Mouse (Mus musculus): ENCODE measurements around the gene Pitpnc1. TPM values are rescaled to one million over a fixed set of nuclear protein-coding genes. Genes with fewer than 3 reads are reported as not detected.

Gene Pitpnc1
- polyA plus RNA-seq, 1 experiment: 30.0 TPM

- no peak overlapping the region for H3K4me3 ChIP-seq (replicated peaks; ENCODE audit: insufficient read depth, low read depth, low read length)
- TF ChIP-seq POLR2A (IDR thresholded peaks at IDR 0.05; ENCODE audit: borderline replicate concordance, insufficient read depth, low read length): no peak
- no peak for TF ChIP-seq CTCF (IDR thresholded peaks at IDR 0.05; ENCODE audit: borderline replicate concordance, insufficient read depth, low read depth, low read length)
- no peak for DNase-seq
- H3K27ac ChIP-seq (ENCODE audit: insufficient read depth, low read length): no peak overlapping the region
- WGBS: 97% methylated on average over 2 of the region's 2 CpGs
- peaks cover 19% of the 10 kb centered on the region for H3K4me1 ChIP-seq (ENCODE audit: control insufficient read depth, insufficient read depth, low read length)
- no peaks in the 10 kb centered on the region for H3K27me3 ChIP-seq (ENCODE audit: control insufficient read depth, insufficient read depth, low read length)
Measured at GRCm38 (mm10) chr11:107288186-107288563, 182.3 kb downstream of the Pitpnc1 start.

DNA sequence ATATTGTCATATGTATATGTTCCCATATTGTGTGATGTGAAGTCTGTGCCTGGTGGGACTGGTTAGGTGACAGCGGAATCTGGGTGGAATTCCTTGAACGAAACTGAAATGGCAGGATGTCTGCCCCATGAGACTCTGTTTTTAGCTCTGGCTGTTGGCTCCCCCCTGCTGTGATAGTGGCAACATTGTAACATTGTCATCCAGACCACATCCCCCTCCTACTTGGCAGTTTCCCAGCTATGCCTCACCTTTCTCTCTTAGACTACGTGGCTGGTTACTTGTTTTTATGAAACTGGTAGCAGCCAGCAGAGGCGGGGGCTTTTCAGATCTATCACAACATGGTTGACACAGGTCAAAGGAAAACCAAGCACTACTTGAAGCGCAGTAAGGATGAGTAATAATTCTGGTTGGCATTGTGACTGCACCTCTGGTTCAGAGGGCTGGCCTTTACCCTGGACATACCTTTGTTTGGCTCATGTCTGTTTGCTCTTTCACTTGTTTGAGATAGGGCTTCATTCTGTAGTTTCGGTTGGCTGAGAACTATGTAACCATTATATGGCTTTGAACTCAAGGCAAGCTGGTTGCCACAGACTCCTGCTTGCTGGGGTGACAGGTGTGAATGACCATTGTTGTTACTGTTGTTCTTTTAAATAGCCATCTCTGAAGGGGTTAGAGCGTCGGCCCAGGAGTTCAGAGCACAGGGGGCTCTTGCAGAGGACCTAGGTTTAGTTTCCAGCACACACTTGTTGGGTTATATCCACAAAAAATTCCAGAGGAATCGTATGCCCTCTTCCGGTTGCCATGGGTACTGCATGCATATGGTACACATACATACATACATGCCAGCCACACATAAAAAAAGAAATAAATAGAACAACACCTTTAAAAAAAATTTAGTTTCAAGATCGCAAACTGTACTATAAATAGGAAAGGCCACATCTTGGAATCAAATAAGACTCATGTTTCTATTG lies 183.0 kb downstream of the Pitpnc1 start:
- TF ChIP-seq CTCF (IDR thresholded peaks at IDR 0.05; ENCODE audit: borderline replicate concordance, insufficient read depth, low read depth, low read length) (no peak), POLR2A (IDR thresholded peaks at IDR 0.05; ENCODE audit: borderline replicate concordance, insufficient read depth, low read length) (no peak)
- H3K27me3 ChIP-seq (ENCODE audit: control insufficient read depth, insufficient read depth, low read length): no peaks in the 10 kb centered on the region
- peak in 1 of 2 experiments; percentile 19 for DNase-seq
- no peak overlapping the region for H3K4me3 ChIP-seq (replicated peaks; ENCODE audit: insufficient read depth, low read depth, low read length)
- H3K4me1 ChIP-seq (ENCODE audit: control insufficient read depth, insufficient read depth, low read length): peaks cover 19% of the 10 kb centered on the region
- WGBS: 90% methylated on average over 11 of the region's 11 CpGs
- no peak overlapping the region for H3K27ac ChIP-seq (ENCODE audit: insufficient read depth, low read length)

DNA sequence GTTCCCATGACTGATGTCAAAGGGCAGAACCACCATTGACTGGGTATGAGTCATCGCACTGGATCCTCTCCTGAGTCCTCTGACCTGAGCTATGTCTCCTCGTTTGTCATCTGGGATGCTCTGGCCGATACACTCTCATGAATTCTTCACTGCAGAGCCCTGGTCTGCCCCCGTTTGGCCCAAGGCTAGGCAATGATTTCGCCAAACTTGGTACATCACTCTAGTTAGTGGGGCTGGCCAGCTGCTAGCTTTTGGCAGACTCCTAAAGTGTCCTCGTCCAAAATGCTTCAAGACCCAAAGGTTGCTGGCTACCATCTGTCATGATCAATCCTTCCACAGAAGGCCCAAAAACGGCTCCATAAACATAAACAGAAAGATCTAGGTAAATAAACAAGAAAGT lies 184.8 kb downstream of the Pitpnc1 start:
- 23% methylated on average over 7 of the region's 7 CpGs for WGBS
- Histone ChIP-seq H3K27me3 (ENCODE audit: control insufficient read depth, insufficient read depth, low read length) (no peaks in the 10 kb centered on the region), H3K27ac (ENCODE audit: insufficient read depth, low read length) (no peak overlapping the region), H3K4me1 (ENCODE audit: control insufficient read depth, insufficient read depth, low read length) (peaks cover 13% of the 10 kb centered on the region), H3K4me3 (replicated peaks; ENCODE audit: insufficient read depth, low read depth, low read length) (no peak overlapping the region)
- DNase-seq: peak; percentile 53 to 55
- no peak for TF ChIP-seq CTCF (IDR thresholded peaks at IDR 0.05; ENCODE audit: borderline replicate concordance, insufficient read depth, low read depth, low read length)
- no peak for TF ChIP-seq POLR2A (IDR thresholded peaks at IDR 0.05; ENCODE audit: borderline replicate concordance, insufficient read depth, low read length)

DNA sequence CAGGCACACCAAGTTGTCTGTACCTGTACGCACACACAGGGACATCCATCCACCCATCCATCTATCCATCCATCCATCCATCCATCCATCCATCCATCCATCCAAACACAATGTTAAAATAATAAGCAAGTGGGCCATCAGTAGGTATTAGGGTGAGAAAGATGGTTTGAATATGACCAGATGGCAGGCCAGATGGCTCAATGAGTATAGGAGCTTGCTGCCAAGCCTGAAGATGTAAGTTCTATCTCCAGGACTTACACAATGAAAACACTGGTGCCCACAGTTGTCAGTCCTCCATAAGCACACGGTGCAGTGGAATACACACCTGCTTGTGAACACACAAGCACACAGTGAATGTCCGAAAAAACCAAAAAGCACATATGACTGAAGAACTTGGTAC lies 186.9 kb downstream of the Pitpnc1 start:
- H3K27me3 ChIP-seq (ENCODE audit: control insufficient read depth, insufficient read depth, low read length): no peaks in the 10 kb centered on the region
- no peak overlapping the region for H3K27ac ChIP-seq (ENCODE audit: insufficient read depth, low read length)
- H3K4me1 ChIP-seq (ENCODE audit: control insufficient read depth, insufficient read depth, low read length): peaks cover 15% of the 10 kb centered on the region
- H3K4me3 ChIP-seq (replicated peaks; ENCODE audit: insufficient read depth, low read depth, low read length): no peak overlapping the region
- TF ChIP-seq POLR2A (IDR thresholded peaks at IDR 0.05; ENCODE audit: borderline replicate concordance, insufficient read depth, low read length): no peak
- peak; percentile 62 to 82 for DNase-seq
- WGBS: 57% methylated on average over 3 of the region's 3 CpGs

- H3K27ac ChIP-seq (ENCODE audit: insufficient read depth, low read length): no peak overlapping the region
- no peak for DNase-seq
- 78% methylated on average over 7 of the region's 7 CpGs for WGBS
Measured at GRCm38 (mm10) chr11:107282481-107282880, 188.0 kb downstream of the Pitpnc1 start.

DNA sequence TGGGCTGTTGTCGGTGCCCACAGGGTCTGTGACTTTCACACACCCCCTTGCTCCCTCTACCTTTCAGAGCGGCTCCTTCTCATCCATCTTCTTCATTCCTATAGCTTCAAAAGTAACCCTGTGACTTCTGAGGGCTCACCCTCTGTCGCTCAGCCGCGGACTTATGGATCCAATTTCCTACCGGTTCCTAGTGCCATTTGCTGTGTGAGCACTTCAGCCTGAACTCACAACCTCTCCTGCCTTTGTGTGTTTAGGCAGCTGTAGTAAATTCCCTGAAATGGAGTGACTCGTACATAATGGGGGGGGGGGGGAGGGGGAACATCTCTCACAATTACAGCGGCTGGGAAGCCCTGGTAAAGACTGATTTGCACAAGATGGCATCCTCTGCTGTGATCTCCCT lies 191.2 kb downstream of the Pitpnc1 start:
- Histone ChIP-seq H3K4me3 (replicated peaks; ENCODE audit: insufficient read depth, low read depth, low read length) (no peak overlapping the region), H3K4me1 (ENCODE audit: control insufficient read depth, insufficient read depth, low read length) (peaks cover 6% of the 10 kb centered on the region; the same call in 1 of the 2 replicates), H3K27me3 (ENCODE audit: control insufficient read depth, insufficient read depth, low read length) (no peaks in the 10 kb centered on the region), H3K27ac (ENCODE audit: insufficient read depth, low read length) (no peak overlapping the region)
- 92% methylated on average over 8 of the region's 8 CpGs for WGBS
- TF ChIP-seq POLR2A (IDR thresholded peaks at IDR 0.05; ENCODE audit: borderline replicate concordance, insufficient read depth, low read length): no peak
- TF ChIP-seq CTCF (IDR thresholded peaks at IDR 0.05; ENCODE audit: borderline replicate concordance, insufficient read depth, low read depth, low read length): no peak
- DNase-seq: no peak

More at GRCm38 (mm10) chr11:107282481-107282880, 188.0 kb downstream of the Pitpnc1 start:
- Histone ChIP-seq H3K27me3 (ENCODE audit: control insufficient read depth, insufficient read depth, low read length) (no peaks in the 10 kb centered on the region), H3K4me3 (replicated peaks; ENCODE audit: insufficient read depth, low read depth, low read length) (no peak overlapping the region), H3K4me1 (ENCODE audit: control insufficient read depth, insufficient read depth, low read length) (peaks cover 15% of the 10 kb centered on the region)
- TF ChIP-seq POLR2A (IDR thresholded peaks at IDR 0.05; ENCODE audit: borderline replicate concordance, insufficient read depth, low read length): no peak

DNA sequence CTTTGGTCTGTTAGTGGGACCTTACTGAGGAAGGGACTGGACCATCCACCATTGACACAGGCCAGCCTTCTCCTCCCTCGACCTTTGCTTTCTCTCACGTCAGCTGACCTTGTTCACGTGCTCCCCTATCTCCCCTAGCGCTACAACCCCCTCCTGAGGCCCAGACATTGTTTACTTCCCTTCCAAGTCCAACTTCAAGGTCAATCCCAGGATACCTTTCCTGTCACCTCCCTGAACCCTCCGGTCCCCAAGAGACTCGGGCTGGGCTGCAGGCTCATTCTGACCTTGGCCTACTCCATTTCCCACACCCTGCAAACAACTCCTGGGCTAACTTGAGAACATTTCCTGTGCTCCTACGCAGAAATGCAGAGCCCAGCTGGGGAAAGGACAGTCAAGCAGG lies 193.6 kb downstream of the Pitpnc1 start:
- no peak for DNase-seq
- WGBS: 95% methylated on average over 7 of the region's 7 CpGs
- Histone ChIP-seq H3K27ac (ENCODE audit: insufficient read depth, low read length) (no peak overlapping the region), H3K4me1 (ENCODE audit: control insufficient read depth, insufficient read depth, low read length) (peaks cover 2% of the 10 kb centered on the region; the same call in 1 of the 2 replicates), H3K4me3 (replicated peaks; ENCODE audit: insufficient read depth, low read depth, low read length) (no peak overlapping the region), H3K27me3 (ENCODE audit: control insufficient read depth, insufficient read depth, low read length) (no peaks in the 10 kb centered on the region)
- TF ChIP-seq CTCF (IDR thresholded peaks at IDR 0.05; ENCODE audit: borderline replicate concordance, insufficient read depth, low read depth, low read length) (no peak), POLR2A (IDR thresholded peaks at IDR 0.05; ENCODE audit: borderline replicate concordance, insufficient read depth, low read length) (no peak)

- DNase-seq: no peak
- Histone ChIP-seq H3K4me1 (ENCODE audit: control insufficient read depth, insufficient read depth, low read length) (peaks cover 2% of the 10 kb centered on the region; the same call in 1 of the 2 replicates), H3K4me3 (replicated peaks; ENCODE audit: insufficient read depth, low read depth, low read length) (no peak overlapping the region), H3K27me3 (ENCODE audit: control insufficient read depth, insufficient read depth, low read length) (no peaks in the 10 kb centered on the region), H3K27ac (ENCODE audit: insufficient read depth, low read length) (no peak overlapping the region)
- TF ChIP-seq CTCF (IDR thresholded peaks at IDR 0.05; ENCODE audit: borderline replicate concordance, insufficient read depth, low read depth, low read length) (peak; percentile 29; the same call in 1 of the 2 replicates), POLR2A (IDR thresholded peaks at IDR 0.05; ENCODE audit: borderline replicate concordance, insufficient read depth, low read length) (no peak)
- WGBS: 84% methylated on average over 3 of the region's 3 CpGs
Measured at GRCm38 (mm10) chr11:107276337-107276736, 194.2 kb downstream of the Pitpnc1 start.
